Mouse (Mus musculus) midbrain, postnatal 0 days (tissue): ENCODE results near the gene Ptbp1. TPM values are rescaled to one million over a fixed set of nuclear protein-coding genes. Genes with fewer than 3 reads are reported as not detected.

Source experiments
- ATAC-seq: fragments of 200-750 bp; cut with Nextera tagmentation; 2 replicates; pipeline ENCODE4 v1.8.0; 2017; ENCODE audit warnings: moderate number of reproducible peaks, mild to moderate bottlenecking, moderate TSS enrichment, moderate library complexity; ENCODE audit not compliant: low FRiP score
- DNase-seq: peaks from one replicate; pipeline ENCODE4 v3.0.0-alpha.2; 2015; ENCODE audit warnings: low spot score
- H3K27ac ChIP-seq: fragments of 300-500 bp; sonication (generic); 2 replicates; pipeline ENCODE4 v1.5.1; 2014; ENCODE audit warnings: low read depth, mild to moderate bottlenecking, low read length, mixed read lengths
- H3K27me3 ChIP-seq: fragments of 300-500 bp; sonication (generic); 2 replicates; pipeline ENCODE4 v1.6.1; 2014; ENCODE audit warnings: low read length, control low read depth, mixed read lengths; ENCODE audit not compliant: insufficient read depth
- H3K36me3 ChIP-seq: fragments of 300-500 bp; sonication (generic); 2 replicates; pipeline ENCODE4 v1.6.1; 2014; ENCODE audit warnings: low read length, control low read depth, mixed read lengths; ENCODE audit not compliant: insufficient read depth
- H3K4me1 ChIP-seq: fragments of 300-500 bp; sonication (generic); 2 replicates; pipeline ENCODE4 v1.6.1; 2014; ENCODE audit warnings: mild to moderate bottlenecking, control low read depth, antibody characterized with exemption, low read length, mixed read lengths; ENCODE audit not compliant: insufficient read depth
- H3K4me2 ChIP-seq: fragments of 300-500 bp; sonication (generic); 2 replicates; pipeline ENCODE4 v1.6.1; 2014; ENCODE audit warnings: low read depth, mild to moderate bottlenecking, low read length, mixed read lengths; ENCODE audit not compliant: poor library complexity, severe bottlenecking
- H3K4me3 ChIP-seq: fragments of 300-500 bp; sonication (generic); 2 replicates; pipeline ENCODE4 v1.5.1; 2014; ENCODE audit warnings: low read depth, mild to moderate bottlenecking, low read length, moderate library complexity
- H3K9ac ChIP-seq: fragments of 300-500 bp; sonication (generic); replicated peaks from 2 replicates; pipeline ENCODE4 v1.6.1; 2014; ENCODE audit warnings: mild to moderate bottlenecking, low read length, moderate library complexity, mixed read lengths; ENCODE audit not compliant: poor library complexity, severe bottlenecking
- H3K9me3 ChIP-seq: fragments of 300-500 bp; sonication (generic); 2 replicates; pipeline ENCODE4 v1.6.1; 2016; ENCODE audit warnings: low read length, control low read depth
- CTCF ChIP-seq: IDR thresholded peaks from 2 replicates; pipeline ENCODE4 v1.5.1; 2016; ENCODE audit warnings: antibody characterized with exemption, mild to moderate bottlenecking
- WGBS: fragments of 180-500 bp; shearing (Covaris S2); extraction: QIAGEN DNeasy Blood & Tissue Kit; methylation state at CpG from one replicate; pipeline ENCODE4 v1.1.7; 2014; 5-methylcytosine and 5-hydroxymethylcytosine counted together
- polyA plus RNA-seq: library from polyadenylated mRNA; unstranded; fragments of >200 nt; fragmentation: Nextera tagmentation; extraction: Ambion mirVana; gene quantifications from 2 replicates; pipeline ENCODE4 v1.2.1, GENCODE M21; 2015
- total RNA-seq: library from RNA; depleted of rRNA; stranded (reverse); fragments of >200 nt; gene quantifications from 2 replicates; pipeline ENCODE4 v1.2.3, GENCODE M21; 2014

The Ptbp1 gene
- total and polyA plus RNA-seq, 2 experiments from 2014 or later: 49.7 to 114 TPM

GRCm38 (mm10) chr10:79865189-79865601, 11.0 kb downstream of the Ptbp1 start:
- ATAC-seq (no peak), DNase-seq (no peak)
- WGBS: 59% methylated on average over 12 of the region's 12 CpGs
- peaks cover 55% of the 10 kb centered on the region for H3K36me3 ChIP-seq
- no peak for TF ChIP-seq CTCF
- no peak overlapping the region for H3K4me3 ChIP-seq
- peaks cover 3% of the 10 kb centered on the region; the same call in 1 of the 2 replicates for H3K4me1 ChIP-seq
- H3K27ac ChIP-seq: peak overlapping the region; percentile 51; the same call in 1 of the 2 replicates
- no peak overlapping the region for H3K4me2 ChIP-seq
- no peaks in the 10 kb centered on the region for H3K9me3 ChIP-seq
- H3K9ac ChIP-seq: no peak overlapping the region
- no peaks in the 10 kb centered on the region for H3K27me3 ChIP-seq

GRCm38 (mm10) chr10:79865801-79866295, 11.6 kb downstream of the Ptbp1 start:
- peak; percentile 48 for TF ChIP-seq CTCF
- peaks cover 3% of the 10 kb centered on the region; the same call in 1 of the 2 replicates for H3K4me1 ChIP-seq
- no peaks in the 10 kb centered on the region for H3K27me3 ChIP-seq
- no peak for DNase-seq
- WGBS: 72% methylated on average over 19 of the region's 19 CpGs
- H3K9ac ChIP-seq: no peak overlapping the region
- no peak overlapping the region for H3K4me2 ChIP-seq
- ATAC-seq: 0 out of 2 replicates have a peak, but pooled peaks have one; percentile 3
- peak overlapping the region; percentile 51; the same call in 1 of the 2 replicates for H3K27ac ChIP-seq
- no peaks in the 10 kb centered on the region for H3K9me3 ChIP-seq
- H3K4me3 ChIP-seq: no peak overlapping the region
- peaks cover 49% of the 10 kb centered on the region for H3K36me3 ChIP-seq

- ATAC-seq (no peak), DNase-seq (no peak)
- Histone ChIP-seq H3K4me1 (peaks cover 3% of the 10 kb centered on the region; the same call in 1 of the 2 replicates), H3K27ac (no peak overlapping the region), H3K4me3 (no peak overlapping the region), H3K27me3 (no peaks in the 10 kb centered on the region), H3K4me2 (no peak overlapping the region), H3K9me3 (no peaks in the 10 kb centered on the region), H3K9ac (no peak overlapping the region), H3K36me3 (peaks cover 42% of the 10 kb centered on the region)
- no peak for TF ChIP-seq CTCF
- whole genome bisulfite sequencing: 81% methylated on average over 11 of the region's 11 CpGs
Measured at GRCm38 (mm10) chr10:79866601-79867000, 12.4 kb downstream of the Ptbp1 start.

GRCm38 (mm10) chr10:79871845-79872244, 17.6 kb downstream of the Ptbp1 start:
- Histone ChIP-seq H3K4me3 (peak overlapping the region; percentile 70; the same call in 1 of the 2 replicates), H3K4me2 (peak overlapping the region; percentile 92), H3K27me3 (no peaks in the 10 kb centered on the region), H3K27ac (no peak overlapping the region), H3K9me3 (no peaks in the 10 kb centered on the region), H3K36me3 (peaks cover 6% of the 10 kb centered on the region), H3K9ac (no peak overlapping the region), H3K4me1 (peaks cover 9% of the 10 kb centered on the region; the same call in 1 of the 2 replicates)
- 87% methylated on average over 8 of the region's 8 CpGs for WGBS
- TF ChIP-seq CTCF: no peak
- DNase-seq: no peak
- ATAC-seq: no peak

- peak overlapping the region; percentile 70 for H3K4me3 ChIP-seq
Measured at GRCm38 (mm10) chr10:79872862-79873261, 18.6 kb downstream of the Ptbp1 start.

GRCm38 (mm10) chr10:79873313-79873712, 19.1 kb downstream of the Ptbp1 start:
- peak overlapping the region; percentile 99 for H3K27ac ChIP-seq
- no peaks in the 10 kb centered on the region for H3K9me3 ChIP-seq
- no peaks in the 10 kb centered on the region for H3K36me3 ChIP-seq
- DNase-seq (peak; percentile 41), ATAC-seq (peak; percentile 29; the same call in 1 of the 2 replicates)
- peaks cover 9% of the 10 kb centered on the region; the same call in 1 of the 2 replicates for H3K4me1 ChIP-seq
- no peak for TF ChIP-seq CTCF
- H3K27me3 ChIP-seq: no peaks in the 10 kb centered on the region
- peak overlapping the region; percentile 92 for H3K4me2 ChIP-seq
- WGBS: 6% methylated on average over 6 of the region's 6 CpGs
- H3K9ac ChIP-seq: peak overlapping the region; percentile 98
- peak overlapping the region; percentile 70 for H3K4me3 ChIP-seq

More at GRCm38 (mm10) chr10:79872862-79873261, 18.6 kb downstream of the Ptbp1 start:
- ATAC-seq (no peak), DNase-seq (no peak)
- Histone ChIP-seq H3K36me3 (no peaks in the 10 kb centered on the region), H3K4me1 (peaks cover 9% of the 10 kb centered on the region; the same call in 1 of the 2 replicates), H3K9ac (peak overlapping the region; percentile 98), H3K27me3 (no peaks in the 10 kb centered on the region), H3K4me2 (peak overlapping the region; percentile 92), H3K27ac (peak overlapping the region; percentile 99), H3K9me3 (no peaks in the 10 kb centered on the region)
- WGBS: 42% methylated on average over 3 of the region's 3 CpGs
- no peak for TF ChIP-seq CTCF
